Mouse (Mus musculus) hindlimb bud, embryonic 11.5 days (tissue): ENCODE measurements around the gene Ptpn13.
A peak's percentile ranks its signal among the peaks of the same experiment; 100 is the strongest.

Source experiments
- DNase-seq: peaks from one replicate; pipeline ENCODE4 v3.0.0-alpha.2; 2012; ENCODE audit warnings: low read depth, low spot score; ENCODE audit errors: extremely low spot score

Gene Ptpn13

DNA sequence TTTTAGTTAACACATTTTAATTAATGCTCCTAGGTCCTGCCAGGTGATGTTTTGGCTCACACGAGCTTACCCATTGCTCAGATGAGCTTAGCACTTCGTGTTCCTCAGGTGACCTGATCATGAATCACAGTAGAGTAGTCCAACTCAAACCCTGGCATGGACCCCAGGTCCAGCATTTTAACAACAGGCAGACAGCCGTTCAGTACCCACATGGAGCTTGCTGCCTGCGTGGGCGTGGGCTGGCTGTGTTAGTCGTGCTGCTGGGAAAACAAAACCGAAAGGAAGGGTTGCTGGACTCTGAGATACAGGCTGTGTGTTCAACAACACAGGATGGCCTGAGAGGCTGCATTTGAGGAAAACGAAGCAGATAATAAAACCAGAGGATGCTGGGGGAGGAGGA, 167.7 kb downstream of the Ptpn13 start:
- no peak for DNase-seq

- no peak for DNase-seq
Measured at GRCm38 (mm10) chr5:103593575-103593974, 168.6 kb downstream of the Ptpn13 start.

DNA sequence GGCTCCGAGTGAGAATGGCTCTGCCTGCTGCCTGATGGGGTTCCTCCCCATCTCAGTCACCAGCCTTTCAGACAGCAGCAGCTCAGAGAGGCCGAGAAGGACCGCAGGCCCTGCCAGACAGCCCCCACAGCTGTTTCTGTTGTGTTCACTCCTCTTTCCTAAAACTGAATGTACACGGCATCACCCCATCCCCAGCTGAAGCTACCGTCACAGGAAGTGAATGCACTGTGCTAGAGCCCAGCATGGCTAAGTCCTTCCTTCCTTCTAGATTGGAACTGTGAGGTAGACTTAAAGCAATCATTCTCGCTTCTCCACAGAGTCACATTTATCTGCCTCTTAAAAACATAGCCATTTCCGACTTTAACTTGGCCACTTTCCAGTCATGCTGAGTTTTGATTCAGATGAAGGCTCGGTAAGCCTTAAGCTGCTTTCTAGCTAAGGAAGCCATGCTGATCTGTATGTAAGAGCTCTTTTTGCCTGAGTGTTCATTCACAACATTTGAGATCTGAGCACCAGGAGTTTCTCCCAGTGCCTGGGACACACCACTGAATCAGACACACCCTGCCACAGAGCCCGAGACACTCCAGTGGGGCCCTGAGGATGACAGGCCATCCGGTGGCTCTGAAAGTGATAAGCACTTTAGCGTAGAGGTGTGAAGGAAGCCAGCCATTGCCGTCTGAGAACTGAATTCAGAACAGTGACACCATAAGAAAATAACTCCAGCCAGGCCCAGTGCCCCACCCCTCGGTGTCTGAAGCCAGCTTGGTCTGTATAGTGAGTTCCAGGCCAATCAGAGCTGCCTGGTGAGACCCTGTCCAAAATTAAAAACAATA, 170.6 kb downstream of the Ptpn13 start:
- DNase-seq: no peak

- DNase-seq: peak; percentile 14
Measured at GRCm38 (mm10) chr5:103596467-103597146, 171.6 kb downstream of the Ptpn13 start.

- DNase-seq: no peak
Measured at GRCm38 (mm10) chr5:103597604-103598003, 172.6 kb downstream of the Ptpn13 start.

DNA sequence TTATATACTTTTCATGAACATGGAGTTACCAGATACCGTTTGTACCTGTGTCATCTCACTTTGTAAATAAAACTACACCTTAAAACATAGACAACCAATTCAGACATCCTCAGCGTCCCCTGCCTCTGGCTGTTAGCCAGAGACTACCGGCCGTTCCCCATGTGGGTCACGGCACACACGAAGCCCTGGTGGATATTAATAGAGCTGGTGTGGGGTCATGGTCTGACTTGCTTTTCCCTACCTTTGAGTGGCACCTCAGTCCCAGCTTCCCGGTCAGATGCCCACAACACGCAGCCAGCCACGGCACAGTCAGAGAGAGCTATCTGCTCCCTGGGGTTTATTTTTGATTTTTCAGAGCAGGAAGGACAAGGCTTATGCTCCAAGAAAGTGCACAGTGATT, 173.3 kb downstream of the Ptpn13 start:
- no peak for DNase-seq

GRCm38 (mm10) chr5:103598881-103599280, 173.9 kb downstream of the Ptpn13 start:
- DNase-seq: no peak

DNA sequence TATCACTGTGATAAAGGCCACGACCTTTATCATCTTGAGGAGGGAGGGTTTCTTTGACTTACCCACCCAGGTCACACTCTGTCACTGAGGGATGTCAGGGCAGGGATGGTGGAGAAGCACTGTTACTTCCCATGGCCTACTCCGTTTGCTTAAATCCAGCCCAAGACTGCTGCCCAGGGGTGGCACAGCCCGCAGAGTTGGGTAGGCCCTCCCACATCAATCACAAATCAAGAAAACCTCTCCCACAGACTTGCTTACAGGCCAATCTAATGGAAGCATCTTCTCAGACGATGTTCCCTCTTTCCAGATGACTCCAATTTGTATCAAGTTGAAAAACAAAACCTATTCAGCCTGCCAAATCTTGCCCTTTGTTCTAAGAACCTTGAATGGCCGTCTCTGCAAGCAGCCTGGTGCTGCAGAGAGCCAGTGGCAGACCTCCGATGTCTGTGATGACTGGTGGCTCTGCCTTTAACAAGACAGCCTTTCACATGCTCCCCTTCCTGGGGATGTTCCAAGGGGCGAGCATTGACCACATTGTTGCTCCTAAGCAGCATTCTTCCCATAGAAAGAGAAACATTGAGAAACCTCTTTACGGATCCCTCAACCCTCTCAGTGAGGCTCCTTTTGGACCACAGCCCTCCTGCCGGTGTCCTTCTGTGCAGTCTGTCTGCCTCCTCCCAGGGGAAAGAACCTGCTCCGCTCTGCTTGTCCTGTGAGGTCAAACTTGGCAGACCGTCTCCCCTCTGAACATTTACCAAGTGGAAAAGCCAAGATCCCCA, 178.3 kb downstream of the Ptpn13 start:
- DNase-seq: no peak

DNA sequence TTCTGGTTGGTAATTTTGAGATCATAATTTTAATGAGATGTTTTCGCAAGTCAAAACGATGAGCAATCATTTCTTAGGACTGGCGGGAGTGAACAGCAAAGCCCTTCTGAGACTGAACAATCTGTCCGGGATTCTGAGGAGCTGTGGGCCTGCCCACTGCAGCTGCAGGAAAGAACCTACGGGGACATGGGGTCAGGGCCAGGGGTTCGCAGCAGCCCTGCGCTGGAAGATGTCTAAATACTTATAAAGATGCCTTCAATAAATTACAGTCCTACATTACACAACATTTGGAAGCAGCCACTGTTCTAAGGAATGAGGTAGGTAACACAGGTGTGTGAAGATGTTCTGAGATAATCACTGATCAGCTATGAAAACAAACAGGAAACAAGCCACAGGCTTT, 180.7 kb downstream of the Ptpn13 start:
- DNase-seq: no peak

GRCm38 (mm10) chr5:103610148-103610547, 185.2 kb downstream of the Ptpn13 start:
- DNase-seq: no peak

- DNase-seq: no peak
Measured at GRCm38 (mm10) chr5:103610856-103611472, 186.0 kb downstream of the Ptpn13 start.

- DNase-seq: no peak
Measured at GRCm38 (mm10) chr5:103612316-103612715, 187.3 kb downstream of the Ptpn13 start.

DNA sequence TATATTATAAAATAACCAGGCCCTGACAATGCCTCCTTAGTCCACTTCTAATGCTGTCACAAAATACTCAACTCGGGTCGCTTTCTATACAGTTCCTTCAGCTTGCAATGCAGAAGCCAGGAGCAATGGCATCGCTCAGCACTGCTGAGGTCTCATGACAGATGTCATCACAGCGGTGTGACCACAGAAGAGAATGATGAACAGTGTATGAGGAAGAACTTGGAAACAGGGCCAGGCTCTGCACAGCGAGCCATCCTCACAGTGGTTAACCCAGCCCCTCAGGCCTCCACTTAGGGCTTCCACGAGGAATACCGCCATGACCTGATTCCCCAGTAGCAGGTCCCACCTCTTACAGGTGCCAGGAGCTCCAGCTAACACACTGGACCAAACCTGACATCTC, 189.4 kb downstream of the Ptpn13 start:
- DNase-seq: no peak

DNA sequence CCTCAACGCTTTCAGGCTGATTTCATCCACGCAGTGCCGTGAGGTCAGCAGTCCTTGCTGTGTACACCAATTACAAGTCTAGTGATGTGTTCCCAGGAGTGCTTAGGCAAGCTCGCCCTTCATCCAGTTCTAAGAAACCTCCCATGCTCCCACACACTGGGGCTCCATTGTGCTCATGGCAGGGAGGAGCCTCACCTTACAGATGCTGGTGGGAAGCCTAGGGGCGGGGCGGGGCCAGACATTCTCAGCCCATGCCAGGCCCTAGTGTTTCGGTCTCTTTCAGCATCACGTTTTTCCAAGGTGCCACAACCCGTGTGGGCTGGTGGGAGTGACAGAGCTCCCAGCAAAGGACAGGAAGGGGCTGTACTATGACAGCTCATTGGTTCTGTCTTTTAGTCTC, 192.2 kb downstream of the Ptpn13 start:
- DNase-seq: no peak

DNA sequence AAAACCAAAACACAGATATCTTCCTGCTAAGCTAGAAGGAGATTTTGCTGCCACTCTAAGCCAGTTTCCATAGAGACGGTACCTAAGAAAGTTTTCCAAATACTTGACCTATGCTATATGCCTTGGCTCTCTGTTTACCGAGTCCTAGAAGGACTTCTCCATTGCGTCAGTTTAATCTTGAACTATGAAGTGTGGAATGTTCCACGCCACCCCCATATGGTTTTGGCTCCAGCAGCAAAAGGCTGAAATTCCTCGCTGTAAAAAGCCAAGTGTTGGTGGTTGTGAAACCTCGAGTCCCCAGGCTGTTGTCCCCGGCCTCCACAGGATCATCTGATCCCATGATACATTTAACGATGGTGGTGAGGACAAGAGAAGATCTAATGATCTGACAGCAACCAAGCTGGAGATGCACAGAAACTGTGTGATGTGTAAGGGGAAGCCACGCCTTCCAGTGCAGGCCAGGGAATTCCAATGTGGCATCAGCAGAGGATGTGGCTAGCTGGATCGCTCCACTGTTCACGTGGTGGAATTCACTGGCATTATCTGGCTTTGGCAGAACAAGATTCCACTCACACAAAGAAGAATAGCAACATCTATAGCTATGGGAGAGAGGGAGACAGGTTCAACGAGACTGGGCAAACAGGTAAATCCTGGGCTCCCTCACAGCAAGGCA, 195.4 kb downstream of the Ptpn13 start:
- DNase-seq: no peak

- DNase-seq: no peak
Measured at GRCm38 (mm10) chr5:103622321-103622720, 197.3 kb downstream of the Ptpn13 start.

DNA sequence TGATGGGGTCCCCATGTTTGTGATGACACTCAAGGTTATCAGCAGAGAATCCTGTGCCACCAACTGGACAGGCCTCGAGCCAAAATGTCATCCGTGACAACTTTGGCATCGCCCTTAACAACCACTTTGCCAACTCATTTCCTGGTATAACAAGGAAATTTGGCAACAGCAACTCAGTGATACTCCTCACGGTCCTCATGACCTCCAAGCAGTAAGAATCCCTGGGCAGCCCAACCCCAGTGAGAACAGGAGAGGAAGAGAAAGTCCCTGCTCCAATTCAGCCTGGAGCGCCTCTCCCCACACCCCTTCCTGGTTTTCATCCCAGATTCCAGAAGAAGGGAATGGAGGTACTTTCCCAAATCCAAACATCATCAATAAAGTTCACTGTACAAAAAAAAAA, 199.8 kb downstream of the Ptpn13 start:
- DNase-seq: no peak

GRCm38 (mm10) chr5:103628499-103628898, 203.5 kb downstream of the Ptpn13 start:
- no peak for DNase-seq

DNA sequence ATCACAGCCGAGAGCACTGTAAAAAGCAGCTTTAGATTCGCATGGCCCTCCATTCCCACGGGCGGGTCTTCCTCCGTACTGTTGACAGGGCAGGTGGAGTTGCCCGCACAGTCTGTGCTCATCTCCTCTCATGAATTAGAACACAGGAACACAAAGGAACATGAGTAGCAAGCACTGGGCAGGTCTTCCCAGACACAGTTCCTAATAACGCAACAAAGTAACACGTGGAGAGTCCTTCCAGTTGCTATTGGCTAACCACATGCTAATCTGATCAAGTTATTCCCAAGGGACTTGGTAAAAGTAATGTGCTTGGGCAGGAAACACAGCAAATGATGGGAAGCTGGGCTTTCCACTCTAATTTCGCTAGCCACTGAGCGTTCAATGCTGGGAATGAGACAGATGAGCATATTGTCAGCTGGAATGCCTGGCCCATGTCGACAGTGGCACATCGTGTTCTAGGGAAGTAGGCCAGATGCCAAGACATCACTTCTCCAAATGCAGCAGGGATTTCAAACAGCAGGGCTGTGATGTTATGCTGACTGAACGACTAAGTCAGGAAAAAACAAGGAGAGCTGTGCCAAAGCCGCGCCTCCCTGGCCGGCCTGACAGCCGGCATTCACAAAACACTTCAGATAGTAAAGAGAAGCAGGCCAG, 204.2 kb downstream of the Ptpn13 start, which contains the start of gene Slc10a6:
TSS of gene Slc10a6 (minus strand) at position 293 of the 654 bp plus-strand sequence.
- DNase-seq: no peak
